Mouse (Mus musculus) testis, postnatal 10 days (tissue): ENCODE measurements around the gene Foxo6.
A peak's percentile ranks its signal among the peaks of the same experiment; 100 is the strongest.

ENCODE experiments used
- DNase-seq: peaks from one replicate; pipeline ENCODE4 v3.0.0; 2021; ENCODE audit warnings: low spot score

Foxo6 gene

GRCm38 (mm10) chr4:120287290-120288111 is at the start of gene Foxo6:
Foxo6 (minus strand) TSS chr4:120287349.
- DNase-seq: peak; percentile 99

- DNase-seq: no peak
These were observed 47.2 kb upstream of the Foxo6 start for GRCm38 (mm10) chr4:120334316-120334715.

GRCm38 (mm10) chr4:120332934-120333421 is 45.8 kb upstream of the Foxo6 start:
- peak; percentile 36 for DNase-seq

GRCm38 (mm10) chr4:120332405-120332933 is 45.3 kb upstream of the Foxo6 start:
- DNase-seq: peak; percentile 20

- peak; percentile 33 for DNase-seq
These were observed 44.8 kb upstream of the Foxo6 start for GRCm38 (mm10) chr4:120331992-120332391.

- peak; percentile 19 for DNase-seq
These were observed 44.4 kb upstream of the Foxo6 start for GRCm38 (mm10) chr4:120331541-120331940.

- peak; percentile 28 for DNase-seq
These were observed 38.6 kb upstream of the Foxo6 start for GRCm38 (mm10) chr4:120325748-120326147.

- peak; percentile 32 for DNase-seq
These were observed 37.9 kb upstream of the Foxo6 start for GRCm38 (mm10) chr4:120325051-120325450.

- DNase-seq: no peak
These were observed 36.7 kb upstream of the Foxo6 start for GRCm38 (mm10) chr4:120323858-120324257.

GRCm38 (mm10) chr4:120323198-120323597 is 36.0 kb upstream of the Foxo6 start:
- DNase-seq: peak; percentile 67

- no peak for DNase-seq
These were observed 30.4 kb upstream of the Foxo6 start for GRCm38 (mm10) chr4:120317541-120317940.

GRCm38 (mm10) chr4:120316716-120317115 is 29.6 kb upstream of the Foxo6 start:
- DNase-seq: no peak

GRCm38 (mm10) chr4:120314571-120314970 is 27.4 kb upstream of the Foxo6 start:
- no peak for DNase-seq

- no peak for DNase-seq
These were observed 26.2 kb upstream of the Foxo6 start for GRCm38 (mm10) chr4:120313309-120313708.

GRCm38 (mm10) chr4:120304580-120304979 is 17.4 kb upstream of the Foxo6 start:
- no peak for DNase-seq

- DNase-seq: no peak
These were observed 12.1 kb upstream of the Foxo6 start for GRCm38 (mm10) chr4:120299287-120299686.

GRCm38 (mm10) chr4:120291106-120291822 is 4.1 kb upstream of the Foxo6 start:
- DNase-seq: peak; percentile 77

GRCm38 (mm10) chr4:120290486-120290885 is 3.3 kb upstream of the Foxo6 start:
- peak; percentile 44 for DNase-seq

- no peak for DNase-seq
These were observed 2.2 kb upstream of the Foxo6 start for GRCm38 (mm10) chr4:120289181-120289965.

GRCm38 (mm10) chr4:120286761-120287241 is 348 bp downstream of the Foxo6 start:
- peak; percentile 64 for DNase-seq

- no peak for DNase-seq
These were observed 1.4 kb downstream of the Foxo6 start for GRCm38 (mm10) chr4:120285730-120286129.

- DNase-seq: no peak
These were observed 1.9 kb downstream of the Foxo6 start for GRCm38 (mm10) chr4:120285223-120285622.
